Mouse (Mus musculus): ENCODE measurements around the gene Dnajc3. TPM values are rescaled to one million over a fixed set of nuclear protein-coding genes. Genes with fewer than 3 reads are reported as not detected.

The Dnajc3 gene
- 45.8 and 48.9 TPM in 2 replicates for polyA plus RNA-seq (2015; fragmentation: Nextera tagmentation; extraction: Ambion mirVana)

- peak; percentile 100 for ATAC-seq (replicated peaks; ENCODE audit: low FRiP score)
- Histone ChIP-seq H3K27me3 (no peaks in the 10 kb centered on the region), H3K27ac (peak within 1 kb of the TSS; percentile 95), H3K9me3 (replicated peaks) (no peaks in the 10 kb centered on the region), H3K36me3 (no peaks in the 10 kb centered on the region), H3K9ac (peak within 1 kb of the TSS; percentile 99), H3K4me2 (peak within 1 kb of the TSS; percentile 67), H3K4me3 (replicated peaks) (peak within 1 kb of the TSS; percentile 95), H3K4me1 (peaks cover 29% of the 10 kb centered on the region)
- under 1% methylated on average over 121 of the region's 124 CpGs for WGBS
Measured at GRCm38 (mm10) chr14:118937533-118938492, at the start of gene Dnajc3. Gene Dnajc3 (plus strand): TSS chr14:118937976.

- no peak for ATAC-seq (replicated peaks; ENCODE audit: low FRiP score)
- no peaks in the 10 kb centered on the region for H3K9me3 ChIP-seq (replicated peaks)
- H3K4me1 ChIP-seq = no peaks in the 10 kb centered on the region
- H3K27me3 ChIP-seq = no peaks in the 10 kb centered on the region
- H3K4me2 ChIP-seq = no peak overlapping the region
- no peak overlapping the region for H3K4me3 ChIP-seq (replicated peaks)
- WGBS = 87% methylated on average over 4 of the region's 4 CpGs
- no peak overlapping the region for H3K9ac ChIP-seq
- no peak overlapping the region for H3K27ac ChIP-seq
- H3K36me3 ChIP-seq = peaks cover 49% of the 10 kb centered on the region
Measured at GRCm38 (mm10) chr14:118890101-118890500, 47.7 kb upstream of the Dnajc3 start.

- Histone ChIP-seq H3K4me2 (no peak overlapping the region), H3K27ac (peak overlapping the region; percentile 59), H3K4me3 (replicated peaks) (no peak overlapping the region), H3K27me3 (no peaks in the 10 kb centered on the region), H3K4me1 (no peaks in the 10 kb centered on the region), H3K9ac (no peak overlapping the region), H3K36me3 (peaks cover 38% of the 10 kb centered on the region), H3K9me3 (replicated peaks) (no peaks in the 10 kb centered on the region)
- WGBS = 75% methylated on average over 7 of the region's 7 CpGs
- peak; percentile 30; the same call in 1 of the 2 replicates for ATAC-seq (replicated peaks; ENCODE audit: low FRiP score)
Measured at GRCm38 (mm10) chr14:118895228-118895627, 42.5 kb upstream of the Dnajc3 start.

- no peak overlapping the region for H3K4me2 ChIP-seq
- no peaks in the 10 kb centered on the region for H3K9me3 ChIP-seq (replicated peaks)
- no peak overlapping the region for H3K4me3 ChIP-seq (replicated peaks)
- WGBS = 65% methylated on average over 10 of the region's 10 CpGs
- ATAC-seq (replicated peaks; ENCODE audit: low FRiP score) = peak; percentile 59
- H3K27ac ChIP-seq = peak overlapping the region; percentile 59
- no peaks in the 10 kb centered on the region for H3K4me1 ChIP-seq
- no peak overlapping the region for H3K9ac ChIP-seq
- H3K36me3 ChIP-seq = peaks cover 42% of the 10 kb centered on the region
- H3K27me3 ChIP-seq = no peaks in the 10 kb centered on the region
Measured at GRCm38 (mm10) chr14:118895655-118896054, 42.1 kb upstream of the Dnajc3 start.

GRCm38 (mm10) chr14:118899940-118900339 is 37.8 kb upstream of the Dnajc3 start:
- Histone ChIP-seq H3K9ac (no peak overlapping the region), H3K36me3 (peaks cover 67% of the 10 kb centered on the region), H3K4me3 (replicated peaks) (no peak overlapping the region), H3K27me3 (no peaks in the 10 kb centered on the region), H3K9me3 (replicated peaks) (no peaks in the 10 kb centered on the region), H3K4me2 (no peak overlapping the region), H3K4me1 (0 out of 2 replicates have a peak, but pooled peaks cover 3% of the 10 kb centered on the region), H3K27ac (no peak overlapping the region)
- ATAC-seq (replicated peaks; ENCODE audit: low FRiP score) = no peak
- WGBS = 80% methylated on average over 11 of the region's 11 CpGs

- no peak overlapping the region for H3K27ac ChIP-seq
- H3K4me2 ChIP-seq = no peak overlapping the region
- H3K4me3 ChIP-seq (replicated peaks) = no peak overlapping the region
- H3K27me3 ChIP-seq = no peaks in the 10 kb centered on the region
- H3K9me3 ChIP-seq (replicated peaks) = no peaks in the 10 kb centered on the region
- H3K9ac ChIP-seq = no peak overlapping the region
- ATAC-seq (replicated peaks; ENCODE audit: low FRiP score) = no peak
- peaks cover 65% of the 10 kb centered on the region for H3K36me3 ChIP-seq
- H3K4me1 ChIP-seq = 0 out of 2 replicates have a peak, but pooled peaks cover 3% of the 10 kb centered on the region
- 98% methylated on average over 1 of the region's 1 CpGs for WGBS
Measured at GRCm38 (mm10) chr14:118900911-118901310, 36.9 kb upstream of the Dnajc3 start.

GRCm38 (mm10) chr14:118903397-118903796 is 34.4 kb upstream of the Dnajc3 start:
- H3K27ac ChIP-seq = no peak overlapping the region
- H3K9ac ChIP-seq = no peak overlapping the region
- no peaks in the 10 kb centered on the region for H3K27me3 ChIP-seq
- no peak for ATAC-seq (replicated peaks; ENCODE audit: low FRiP score)
- no peak overlapping the region for H3K4me2 ChIP-seq
- H3K4me1 ChIP-seq = peaks cover 12% of the 10 kb centered on the region
- peaks cover 77% of the 10 kb centered on the region for H3K36me3 ChIP-seq
- 85% methylated on average over 3 of the region's 3 CpGs for WGBS
- H3K9me3 ChIP-seq (replicated peaks) = no peaks in the 10 kb centered on the region
- no peak overlapping the region for H3K4me3 ChIP-seq (replicated peaks)

- Histone ChIP-seq H3K4me1 (peaks cover 12% of the 10 kb centered on the region), H3K9me3 (replicated peaks) (no peaks in the 10 kb centered on the region), H3K4me2 (no peak overlapping the region), H3K27me3 (no peaks in the 10 kb centered on the region), H3K9ac (no peak overlapping the region), H3K36me3 (peaks cover 77% of the 10 kb centered on the region), H3K4me3 (replicated peaks) (no peak overlapping the region), H3K27ac (no peak overlapping the region)
- WGBS = 38% methylated on average over 6 of the region's 6 CpGs
- ATAC-seq (replicated peaks; ENCODE audit: low FRiP score) = 0 out of 2 replicates have a peak, but pooled peaks have one; percentile 26
Measured at GRCm38 (mm10) chr14:118903867-118904562, 33.8 kb upstream of the Dnajc3 start.

GRCm38 (mm10) chr14:118907592-118907991 is 30.2 kb upstream of the Dnajc3 start:
- Histone ChIP-seq H3K4me1 (peaks cover 28% of the 10 kb centered on the region), H3K36me3 (peaks cover 60% of the 10 kb centered on the region), H3K9ac (no peak overlapping the region), H3K27ac (no peak overlapping the region), H3K9me3 (replicated peaks) (no peaks in the 10 kb centered on the region), H3K27me3 (no peaks in the 10 kb centered on the region), H3K4me2 (no peak overlapping the region), H3K4me3 (replicated peaks) (no peak overlapping the region)
- 66% methylated on average over 8 of the region's 8 CpGs for WGBS
- no peak for ATAC-seq (replicated peaks; ENCODE audit: low FRiP score)

GRCm38 (mm10) chr14:118909872-118910271 is 27.9 kb upstream of the Dnajc3 start:
- peak; percentile 19; the same call in 1 of the 2 replicates for ATAC-seq (replicated peaks; ENCODE audit: low FRiP score)
- H3K36me3 ChIP-seq = peaks cover 46% of the 10 kb centered on the region
- H3K27me3 ChIP-seq = no peaks in the 10 kb centered on the region
- no peak overlapping the region for H3K9ac ChIP-seq
- no peaks in the 10 kb centered on the region for H3K9me3 ChIP-seq (replicated peaks)
- peak overlapping the region; percentile 61; the same call in 1 of the 2 replicates for H3K27ac ChIP-seq
- peaks cover 28% of the 10 kb centered on the region for H3K4me1 ChIP-seq
- H3K4me2 ChIP-seq = peak overlapping the region; percentile 46; the same call in 1 of the 2 replicates
- H3K4me3 ChIP-seq (replicated peaks) = no peak overlapping the region
- WGBS = 29% methylated on average over 8 of the region's 8 CpGs

- ATAC-seq (replicated peaks; ENCODE audit: low FRiP score) = peak; percentile 61; the same call in 1 of the 2 replicates
- Histone ChIP-seq H3K4me2 (peak overlapping the region; percentile 46), H3K27ac (peak overlapping the region; percentile 61; the same call in 1 of the 2 replicates), H3K9me3 (replicated peaks) (no peaks in the 10 kb centered on the region), H3K4me1 (peaks cover 28% of the 10 kb centered on the region), H3K36me3 (peaks cover 44% of the 10 kb centered on the region), H3K4me3 (replicated peaks) (peak overlapping the region; percentile 19), H3K9ac (no peak overlapping the region), H3K27me3 (no peaks in the 10 kb centered on the region)
- WGBS = 41% methylated on average over 29 of the region's 29 CpGs
Measured at GRCm38 (mm10) chr14:118910332-118911222, 27.2 kb upstream of the Dnajc3 start.

Measured in kidney, embryonic 15.5 days (tissue).